Mouse (Mus musculus) embryonic facial prominence, embryonic 11.5 days (tissue): ENCODE data around the gene Hadha. TPM values are rescaled to one million over a fixed set of nuclear protein-coding genes. Genes with fewer than 3 reads are reported as not detected.

Source experiments
- ATAC-seq: fragments of 200-750 bp; cut with Nextera tagmentation; replicated peaks from 2 replicates; pipeline ENCODE4 v1.8.0; 2017; ENCODE audit warnings: low read depth; ENCODE audit not compliant: insufficient number of reproducible peaks, low FRiP score, low TSS enrichment
- DNase-seq: peaks from one replicate; pipeline ENCODE4 v3.0.0-alpha.2; 2015; ENCODE audit warnings: low spot score
- H3K27ac ChIP-seq: fragments of 300-500 bp; sonication (generic); replicated peaks from 2 replicates; pipeline ENCODE4 v1.5.1; 2014; ENCODE audit warnings: mild to moderate bottlenecking, low read depth, low read length, control low read depth
- H3K27me3 ChIP-seq: fragments of 300-500 bp; sonication (generic); 2 replicates; pipeline ENCODE4 v1.6.1; 2014; ENCODE audit warnings: mild to moderate bottlenecking, low read length, moderate library complexity, mixed read lengths; ENCODE audit not compliant: control insufficient read depth, insufficient read depth
- H3K36me3 ChIP-seq: fragments of 300-500 bp; sonication (generic); replicated peaks from 2 replicates; pipeline ENCODE4 v1.6.1; 2014; ENCODE audit warnings: low read depth, mild to moderate bottlenecking, low read length, moderate library complexity, mixed read lengths; ENCODE audit not compliant: control insufficient read depth, insufficient read depth
- H3K4me1 ChIP-seq: fragments of 300-500 bp; sonication (generic); 2 replicates; pipeline ENCODE4 v1.6.1; 2014; ENCODE audit warnings: low read length, mixed read lengths; ENCODE audit not compliant: control insufficient read depth, insufficient read depth
- H3K4me2 ChIP-seq: fragments of 300-500 bp; sonication (generic); 2 replicates; pipeline ENCODE4 v1.6.1; 2014; ENCODE audit warnings: low read depth, mild to moderate bottlenecking, control low read depth, low read length, moderate library complexity
- H3K4me3 ChIP-seq: fragments of 300-500 bp; sonication (generic); 2 replicates; pipeline ENCODE4 v1.5.1; 2014; ENCODE audit warnings: low read depth, low read length, control low read depth
- H3K9ac ChIP-seq: fragments of 300-500 bp; sonication (generic); replicated peaks from 2 replicates; pipeline ENCODE4 v1.6.1; 2014; ENCODE audit warnings: mild to moderate bottlenecking, control low read depth, low read length
- H3K9me3 ChIP-seq: fragments of 300-500 bp; sonication (generic); replicated peaks from 2 replicates; pipeline ENCODE4 v1.6.1; 2016; ENCODE audit warnings: mild to moderate bottlenecking, low read length, inconsistent platforms, mixed read lengths; ENCODE audit not compliant: control insufficient read depth
- WGBS: fragments of 180-500 bp; shearing (Covaris S2); extraction: QIAGEN DNeasy Blood & Tissue Kit; methylation state at CpG from one replicate; pipeline ENCODE4 v1.1.7; 2014; 5-methylcytosine and 5-hydroxymethylcytosine counted together
- polyA plus RNA-seq: library from polyadenylated mRNA; unstranded; fragments of >200 nt; fragmentation: Nextera tagmentation; extraction: Ambion mirVana; gene quantifications from 2 replicates; pipeline ENCODE4 v1.2.1, GENCODE M21; 2014

Gene Hadha
- polyA plus RNA-seq, 1 experiment from 2014 or later, result 101 TPM

DNA sequence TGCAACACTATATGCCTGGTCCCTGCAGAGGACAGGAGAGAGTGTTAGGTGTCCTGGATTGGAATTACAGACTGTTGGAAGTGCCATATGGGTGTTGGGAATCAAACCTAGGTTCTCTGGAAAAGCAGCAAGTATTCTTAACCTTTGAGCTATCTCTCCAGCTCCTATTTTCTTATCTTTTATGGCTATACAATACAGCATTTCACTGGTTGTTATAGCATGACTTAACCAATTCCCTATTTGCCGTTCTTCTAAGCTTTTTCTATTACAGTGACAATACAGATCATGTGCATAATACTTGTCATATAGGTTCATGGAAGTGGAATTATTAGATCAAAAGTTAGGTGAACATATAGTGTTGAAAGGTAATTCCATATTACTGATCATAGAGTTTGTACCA is 6.9 kb upstream of the Hadha start:
- 88% methylated on average over 1 of the region's 1 CpGs for WGBS
- H3K9ac ChIP-seq, result no peak overlapping the region
- no peaks in the 10 kb centered on the region for H3K9me3 ChIP-seq
- no peak overlapping the region for H3K27ac ChIP-seq
- H3K4me3 ChIP-seq, result no peak overlapping the region
- no peaks in the 10 kb centered on the region for H3K36me3 ChIP-seq
- H3K4me2 ChIP-seq, result no peak overlapping the region
- DNase-seq, result no peak
- no peak for ATAC-seq
- H3K27me3 ChIP-seq, result no peaks in the 10 kb centered on the region
- no peaks in the 10 kb centered on the region for H3K4me1 ChIP-seq

DNA sequence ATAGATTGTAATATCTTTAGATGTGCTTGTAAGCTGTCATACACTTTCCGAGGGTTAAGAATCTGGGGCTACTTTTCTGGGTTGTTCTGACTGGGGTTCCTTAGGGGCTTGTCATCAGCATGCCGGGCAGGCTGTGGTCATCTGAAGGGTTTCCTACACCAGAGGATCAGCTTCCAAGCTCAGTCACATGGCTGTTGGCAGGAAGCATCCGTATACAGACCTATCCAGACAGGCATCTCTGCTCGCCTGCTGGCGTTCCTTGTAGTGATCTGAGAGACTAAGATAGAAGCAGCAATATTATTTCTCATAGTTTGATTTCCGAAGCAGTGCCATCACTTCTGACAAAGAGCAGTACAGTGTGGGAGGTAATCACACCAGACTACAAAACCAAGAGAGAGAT is 4.6 kb upstream of the Hadha start:
- ATAC-seq (no peak), DNase-seq (no peak)
- WGBS, result 84% methylated on average over 6 of the region's 6 CpGs
- no peak overlapping the region for H3K27ac ChIP-seq
- H3K36me3 ChIP-seq, result no peaks in the 10 kb centered on the region
- no peak overlapping the region for H3K9ac ChIP-seq
- H3K4me3 ChIP-seq, result no peak overlapping the region
- no peaks in the 10 kb centered on the region for H3K4me1 ChIP-seq
- H3K9me3 ChIP-seq, result no peaks in the 10 kb centered on the region
- no peaks in the 10 kb centered on the region for H3K27me3 ChIP-seq
- no peak overlapping the region for H3K4me2 ChIP-seq

DNA sequence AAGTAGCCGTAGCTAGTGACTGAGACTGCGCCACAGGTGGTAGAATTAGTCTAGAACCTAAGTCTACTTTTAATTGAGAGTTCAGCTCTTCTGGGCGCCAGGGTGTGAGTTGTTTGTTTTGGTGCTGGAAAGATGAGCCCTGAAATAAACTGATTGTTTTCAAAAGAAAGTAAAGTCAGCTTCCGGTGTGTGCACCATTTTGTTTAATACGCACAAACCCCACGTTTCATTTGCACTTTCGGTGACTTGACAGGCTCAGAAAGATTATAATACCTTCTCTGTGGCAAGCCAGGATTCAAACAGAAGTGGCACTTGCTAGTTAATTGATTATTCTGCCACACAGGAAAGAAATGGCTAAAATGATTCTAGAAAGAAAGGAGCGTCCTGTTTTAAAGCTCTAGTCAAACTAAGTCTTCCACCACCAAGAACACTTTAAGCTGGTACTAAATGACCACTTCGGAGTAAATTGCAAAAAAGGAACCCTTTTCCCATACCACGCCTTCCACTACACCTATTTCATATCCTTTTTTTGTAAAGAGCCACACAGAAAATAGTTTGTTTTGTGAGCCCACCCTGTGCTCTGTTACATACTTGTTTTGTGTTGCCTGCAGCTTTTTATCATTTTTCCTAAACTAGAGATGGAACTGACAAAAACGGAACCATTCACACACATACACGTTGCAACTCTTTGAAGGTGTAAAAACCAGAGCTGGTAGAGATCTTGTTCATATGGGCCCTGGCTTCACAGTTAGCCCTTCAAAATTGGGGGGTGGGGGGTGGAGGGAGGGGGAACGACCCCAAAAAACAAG is 1.1 kb upstream of the Hadha start:
- no peaks in the 10 kb centered on the region for H3K4me1 ChIP-seq

DNA sequence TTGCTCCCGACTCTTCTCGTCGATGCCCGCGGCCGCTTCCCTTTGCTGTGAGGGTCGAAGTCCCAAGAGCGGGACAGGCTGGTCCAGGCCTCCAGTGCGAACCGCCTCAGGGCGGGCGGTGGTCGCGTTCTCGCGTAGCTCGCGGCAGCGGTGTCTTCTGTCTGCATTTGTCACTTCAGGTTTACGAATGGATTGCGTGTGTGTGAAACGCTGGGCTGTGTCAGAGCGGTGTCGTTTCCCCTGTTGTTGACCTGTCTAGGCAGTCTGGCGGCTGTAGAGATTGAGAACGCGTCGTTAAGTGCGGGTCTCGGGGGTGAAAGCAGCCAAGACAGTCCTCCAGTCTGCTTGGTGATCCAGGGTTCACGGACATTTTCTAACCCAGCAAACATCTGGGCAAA is 432 bp upstream of the Hadha start:
- DNase-seq (no peak), ATAC-seq (peak; percentile 60)
- WGBS, result 0% methylated on average over 31 of the region's 31 CpGs
- Histone ChIP-seq H3K27ac (no peak overlapping the region; the same call in 1 of the 2 replicates), H3K9me3 (no peaks in the 10 kb centered on the region), H3K4me1 (no peaks in the 10 kb centered on the region), H3K36me3 (no peaks in the 10 kb centered on the region), H3K4me3 (peak overlapping the region; percentile 89), H3K27me3 (no peaks in the 10 kb centered on the region), H3K9ac (peak overlapping the region; percentile 72), H3K4me2 (peak overlapping the region; percentile 74)

More for the DNA sequence above, 1.1 kb upstream of the Hadha start:
- Histone ChIP-seq H3K4me3 (peak overlapping the region; percentile 89), H3K27me3 (no peaks in the 10 kb centered on the region), H3K9me3 (no peaks in the 10 kb centered on the region), H3K4me2 (peak overlapping the region; percentile 74), H3K9ac (peak overlapping the region; percentile 72), H3K36me3 (no peaks in the 10 kb centered on the region), H3K27ac (no peak overlapping the region)
- ATAC-seq (no peak), DNase-seq (peak; percentile 3)
- WGBS, result 37% methylated on average over 13 of the region's 13 CpGs

DNA sequence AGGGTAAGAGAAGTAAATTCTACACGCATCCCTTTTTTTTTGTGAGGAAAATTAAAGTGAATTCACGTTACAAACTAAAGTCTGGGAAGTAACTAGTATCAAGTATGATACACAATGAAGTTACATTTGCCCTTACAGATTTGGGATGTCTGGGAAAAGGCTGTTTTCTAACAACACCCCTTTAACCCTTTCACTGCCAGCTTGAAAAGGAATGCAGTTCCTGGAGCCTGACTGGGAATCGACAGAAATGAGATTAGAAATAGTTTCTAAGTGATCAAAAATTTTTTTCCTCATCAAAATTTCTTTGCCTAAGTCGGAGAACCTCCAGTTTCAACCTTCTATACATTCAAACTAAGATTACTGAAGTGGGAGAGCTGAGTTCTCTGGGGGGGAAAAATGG is 949 bp downstream of the Hadha start:
- ATAC-seq (no peak), DNase-seq (peak; percentile 73)
- H3K4me3 ChIP-seq, result peak overlapping the region; percentile 89
- H3K4me2 ChIP-seq, result peak overlapping the region; percentile 74
- 22% methylated on average over 4 of the region's 4 CpGs for WGBS
- H3K27ac ChIP-seq, result no peak overlapping the region
- H3K9ac ChIP-seq, result peak overlapping the region; percentile 72
- H3K4me1 ChIP-seq, result no peaks in the 10 kb centered on the region
- no peaks in the 10 kb centered on the region for H3K9me3 ChIP-seq
- no peaks in the 10 kb centered on the region for H3K27me3 ChIP-seq
- no peaks in the 10 kb centered on the region for H3K36me3 ChIP-seq

DNA sequence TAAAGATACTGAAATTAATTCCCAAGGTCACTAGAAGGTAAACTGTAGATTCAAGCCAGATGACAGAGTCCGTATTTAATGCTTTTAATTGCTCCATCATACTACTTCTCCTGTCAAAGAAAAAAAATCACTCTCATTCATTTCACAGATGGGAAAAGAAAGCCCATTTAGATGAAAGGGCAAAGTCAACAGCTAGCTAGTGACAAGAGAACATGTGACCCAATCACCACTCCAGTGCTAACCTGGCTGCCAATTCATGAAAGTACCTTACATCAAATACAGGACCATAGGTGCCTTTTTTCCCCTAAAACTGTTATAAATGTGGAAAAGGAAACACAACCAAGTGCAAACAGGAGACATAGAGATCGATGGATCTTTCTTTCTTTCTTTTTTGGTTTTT is 1.7 kb downstream of the Hadha start:
- no peaks in the 10 kb centered on the region for H3K9me3 ChIP-seq
- no peaks in the 10 kb centered on the region for H3K27me3 ChIP-seq
- ATAC-seq, result no peak
- no peak overlapping the region for H3K9ac ChIP-seq
- H3K4me2 ChIP-seq, result no peak overlapping the region
- no peaks in the 10 kb centered on the region for H3K4me1 ChIP-seq
- H3K36me3 ChIP-seq, result no peaks in the 10 kb centered on the region
- H3K27ac ChIP-seq, result no peak overlapping the region
- no peak for DNase-seq
- WGBS, result 81% methylated on average over 2 of the region's 2 CpGs
- H3K4me3 ChIP-seq, result no peak overlapping the region

- H3K27me3 ChIP-seq, result no peaks in the 10 kb centered on the region
- no peak overlapping the region for H3K4me2 ChIP-seq
- no peaks in the 10 kb centered on the region for H3K9me3 ChIP-seq
- H3K4me3 ChIP-seq, result no peak overlapping the region
- H3K36me3 ChIP-seq, result no peaks in the 10 kb centered on the region
- ATAC-seq (no peak), DNase-seq (no peak)
- no peak overlapping the region for H3K27ac ChIP-seq
- 89% methylated on average over 1 of the region's 1 CpGs for WGBS
- H3K9ac ChIP-seq, result no peak overlapping the region
- no peaks in the 10 kb centered on the region for H3K4me1 ChIP-seq
Measured at GRCm38 (mm10) chr5:30152413-30152812, 2.5 kb downstream of the Hadha start.

- DNase-seq, result no peak
- H3K36me3 ChIP-seq, result no peaks in the 10 kb centered on the region
Measured at GRCm38 (mm10) chr5:30152007-30152406, 3.0 kb downstream of the Hadha start.

More at GRCm38 (mm10) chr5:30152007-30152406, 3.0 kb downstream of the Hadha start:
- ATAC-seq, result no peak
- H3K9ac ChIP-seq, result no peak overlapping the region
- no peak overlapping the region for H3K27ac ChIP-seq
- 84% methylated on average over 4 of the region's 4 CpGs for WGBS
- no peak overlapping the region for H3K4me2 ChIP-seq
- H3K4me1 ChIP-seq, result no peaks in the 10 kb centered on the region
- no peaks in the 10 kb centered on the region for H3K27me3 ChIP-seq
- no peak overlapping the region for H3K4me3 ChIP-seq
- no peaks in the 10 kb centered on the region for H3K9me3 ChIP-seq
